Mouse (Mus musculus): ENCODE data around the gene Dtx4.

Dtx4 gene

GRCm38 (mm10) chr19:12467436-12467835, 33.8 kb downstream of the Dtx4 start:
- no peak for DNase-seq (ENCODE audit: low spot score in 2 of 2)

GRCm38 (mm10) chr19:12466204-12466603, 35.0 kb downstream of the Dtx4 start:
- DNase-seq (ENCODE audit: low spot score in 2 of 2): peak in 1 of 2 experiments; percentile 69

DNA sequence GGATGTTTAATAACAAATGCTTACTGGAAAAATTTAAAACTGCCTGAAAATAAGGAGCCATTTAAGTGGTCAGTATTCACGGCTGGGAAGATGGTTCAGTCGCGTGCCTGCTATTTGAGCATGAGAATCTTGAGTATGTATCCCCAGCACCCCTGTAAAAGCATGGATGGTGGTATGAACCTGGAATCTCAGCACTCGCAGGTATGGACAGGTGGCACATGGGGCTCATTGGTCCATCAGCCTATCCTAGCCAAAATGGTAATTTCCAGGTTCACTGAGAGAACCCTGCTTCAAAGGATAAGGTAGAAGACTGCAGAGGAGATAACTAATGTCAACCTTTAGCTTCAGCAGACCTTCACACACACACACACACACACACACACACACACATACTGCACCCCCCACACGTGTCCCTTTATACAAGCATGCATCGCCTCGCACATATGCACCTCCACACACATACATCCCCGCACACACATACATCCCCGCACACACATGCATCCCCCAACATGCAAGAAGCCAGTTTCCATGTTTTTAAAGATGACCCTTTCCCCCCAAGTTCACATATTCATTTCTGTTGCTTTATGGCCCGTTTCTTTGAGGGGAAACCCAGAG, 35.6 kb downstream of the Dtx4 start:
- no peak for DNase-seq (ENCODE audit: low spot score in 2 of 2)

DNA sequence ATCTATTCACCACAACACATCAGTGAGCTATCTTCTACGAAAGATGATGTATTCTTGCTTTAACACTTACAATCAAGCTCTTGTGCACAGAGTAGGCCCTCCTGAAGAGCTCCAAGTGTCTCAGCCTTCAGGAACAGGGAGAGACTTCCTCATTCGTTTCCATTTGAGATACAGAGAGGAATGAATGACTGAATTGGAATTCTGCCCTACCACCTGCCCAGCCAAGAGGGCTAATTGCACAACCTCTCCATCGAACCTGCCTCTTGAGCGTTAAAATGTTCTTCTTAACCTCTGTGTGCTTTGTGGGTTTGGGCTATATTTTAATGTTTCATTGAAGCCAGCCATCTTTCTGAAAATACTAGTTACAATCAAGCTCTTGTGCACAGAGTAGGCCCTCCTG, 36.6 kb downstream of the Dtx4 start:
- DNase-seq (ENCODE audit: low spot score in 2 of 2): no peak

- DNase-seq (ENCODE audit: low spot score in 2 of 2): no peak
These were observed 37.1 kb downstream of the Dtx4 start for GRCm38 (mm10) chr19:12464127-12464526.

- DNase-seq (ENCODE audit: low spot score in 2 of 2): no peak
These were observed 37.6 kb downstream of the Dtx4 start for GRCm38 (mm10) chr19:12463722-12464035.

- DNase-seq (ENCODE audit: low spot score in 2 of 2): no peak
These were observed 38.2 kb downstream of the Dtx4 start for GRCm38 (mm10) chr19:12462851-12463721.

- DNase-seq (ENCODE audit: low spot score in 2 of 2): no peak
These were observed 40.7 kb downstream of the Dtx4 start, which contains the start of gene Mpeg1 for GRCm38 (mm10) chr19:12460282-12461249. Gene Mpeg1, plus strand, starts transcription at chr19:12460779.

DNA sequence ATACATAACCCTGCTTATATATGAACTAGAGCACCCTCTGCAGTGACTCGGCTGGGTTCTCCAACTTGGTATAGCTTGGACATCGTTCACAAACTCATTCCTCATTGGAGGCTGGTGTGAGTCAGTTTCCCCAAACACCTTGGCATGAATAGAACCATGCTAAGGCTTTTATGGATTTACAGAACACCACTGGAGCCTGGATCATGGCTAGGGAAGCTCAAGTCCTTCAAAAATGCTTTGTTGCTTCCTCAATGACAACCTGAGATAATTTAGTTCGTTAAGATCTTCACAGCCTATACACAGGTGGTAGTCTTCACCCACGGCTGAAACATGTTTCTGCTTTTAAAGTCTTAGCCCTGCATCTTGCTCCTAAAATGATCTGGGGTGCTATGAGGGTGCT, 41.7 kb downstream of the Dtx4 start:
- DNase-seq (ENCODE audit: low spot score in 2 of 2): no peak

DNA sequence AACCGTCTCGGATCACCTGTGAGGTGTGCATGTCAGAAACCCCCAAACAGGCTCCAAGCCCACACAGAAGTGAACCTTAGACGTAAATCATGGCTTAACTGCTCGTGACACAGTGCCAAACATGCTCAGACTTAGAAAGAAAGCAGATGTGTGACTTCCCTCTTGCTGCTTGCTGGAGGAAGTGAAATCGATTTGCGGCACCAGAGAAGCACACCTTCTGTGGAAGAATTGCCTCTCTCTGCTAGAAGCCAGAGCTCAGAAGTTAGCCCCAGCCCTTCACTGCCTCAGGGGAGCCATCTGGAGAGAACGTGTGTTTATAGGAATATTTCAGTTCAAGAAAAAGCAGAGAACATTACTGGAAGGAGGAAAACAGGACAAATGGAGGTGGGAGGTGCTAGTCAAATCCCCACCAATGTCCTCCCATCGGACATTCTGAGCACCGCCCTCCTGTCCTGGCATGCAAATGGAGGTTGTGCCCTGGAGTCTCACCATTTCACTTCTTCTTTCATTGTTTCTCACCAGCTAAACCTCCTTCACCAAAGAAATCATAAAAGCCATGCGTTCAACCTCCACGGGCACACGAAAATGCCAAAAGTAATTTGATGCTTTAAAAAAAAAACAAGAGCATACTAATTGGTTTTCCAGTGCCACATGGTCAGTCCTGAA, 43.7 kb downstream of the Dtx4 start:
- DNase-seq (ENCODE audit: low spot score in 2 of 2): no peak

DNA sequence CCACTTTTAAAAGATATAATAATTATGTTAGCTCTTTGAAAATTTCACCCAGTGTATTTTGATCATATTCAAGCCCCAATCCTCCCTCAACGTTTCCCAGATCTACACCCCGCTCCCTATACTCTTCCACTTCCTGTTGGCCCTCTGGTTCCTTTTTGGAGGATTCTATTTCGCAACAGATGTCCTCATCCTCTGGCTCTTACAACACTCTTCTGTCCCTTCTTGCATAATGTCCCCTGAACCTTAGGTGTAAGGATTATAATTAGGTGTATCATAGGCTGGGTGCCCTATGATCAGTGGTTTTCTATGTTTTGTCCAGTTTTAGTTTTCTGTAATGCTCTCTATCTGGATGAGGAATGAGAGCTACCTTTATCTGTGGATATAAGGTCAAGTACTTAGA, 56.2 kb downstream of the Dtx4 start:
- DNase-seq (ENCODE audit: low spot score in 2 of 2): no peak

- no peak for DNase-seq (ENCODE audit: low spot score in 2 of 2)
These were observed 58.7 kb downstream of the Dtx4 start for GRCm38 (mm10) chr19:12442560-12442959.

GRCm38 (mm10) chr19:12440103-12440725, 61.0 kb downstream of the Dtx4 start:
- no peak for DNase-seq (ENCODE audit: low spot score in 2 of 2)

GRCm38 (mm10) chr19:12439581-12439980, 61.7 kb downstream of the Dtx4 start:
- no peak for DNase-seq (ENCODE audit: low spot score in 2 of 2)

DNA sequence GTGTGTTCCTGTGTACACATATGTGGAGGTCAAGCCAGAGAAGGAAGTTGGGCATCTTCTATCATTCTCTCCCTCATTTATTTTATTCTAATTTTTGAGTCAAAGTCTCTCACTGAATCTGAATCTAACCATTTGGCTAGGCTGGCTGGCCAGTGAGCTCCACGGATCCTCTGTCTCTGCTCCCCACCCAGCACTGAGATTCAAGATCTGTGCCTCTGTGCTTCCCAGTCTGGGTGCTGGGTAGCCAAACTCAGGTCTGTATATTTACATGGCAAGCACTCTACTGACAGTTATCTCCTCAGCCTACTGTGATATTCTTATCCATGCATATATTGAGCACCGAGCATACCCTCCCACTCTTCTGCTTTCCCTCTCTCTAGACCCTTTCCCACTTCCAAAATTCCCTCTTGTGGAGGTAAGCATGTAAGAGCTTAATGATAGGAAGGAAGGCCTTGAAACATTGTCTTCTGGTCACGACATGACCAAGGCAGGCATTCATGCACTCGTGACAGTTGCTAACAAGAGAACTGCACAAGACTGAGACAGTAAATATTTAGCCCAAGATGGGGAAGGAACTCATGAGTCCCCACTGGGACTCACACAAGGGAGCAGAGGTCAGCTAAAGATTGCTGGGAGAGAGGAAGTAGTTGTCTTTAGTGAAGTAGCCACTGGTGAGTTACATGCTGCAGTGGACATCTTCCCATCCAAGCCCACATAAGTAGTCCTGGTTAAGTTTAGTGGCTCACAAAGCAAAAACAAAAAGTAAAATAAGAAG, 65.3 kb downstream of the Dtx4 start:
- DNase-seq (ENCODE audit: low spot score in 2 of 2): no peak

GRCm38 (mm10) chr19:12435011-12435416, 66.2 kb downstream of the Dtx4 start:
- DNase-seq (ENCODE audit: low spot score in 2 of 2): no peak

DNA sequence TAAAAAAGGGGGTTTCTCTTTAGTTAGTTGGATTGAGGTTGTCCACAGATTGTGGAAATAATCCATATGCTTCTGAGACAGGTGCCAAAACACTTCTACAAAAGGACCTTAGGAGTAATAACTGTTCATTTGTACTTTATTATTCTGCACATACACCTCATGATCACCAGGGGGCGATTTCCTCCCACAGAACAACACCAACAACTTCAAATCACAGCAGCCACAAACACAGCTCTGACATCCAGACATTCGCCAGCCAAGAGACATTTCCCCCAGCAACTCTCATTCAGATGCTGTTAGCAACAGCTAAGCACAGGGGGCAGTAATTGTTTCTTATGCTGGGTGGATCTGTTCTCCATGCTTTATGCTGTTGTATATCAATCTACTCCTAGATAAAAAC, 68.2 kb downstream of the Dtx4 start:
- DNase-seq (ENCODE audit: low spot score in 2 of 2): peak; percentile 20 to 36

DNA sequence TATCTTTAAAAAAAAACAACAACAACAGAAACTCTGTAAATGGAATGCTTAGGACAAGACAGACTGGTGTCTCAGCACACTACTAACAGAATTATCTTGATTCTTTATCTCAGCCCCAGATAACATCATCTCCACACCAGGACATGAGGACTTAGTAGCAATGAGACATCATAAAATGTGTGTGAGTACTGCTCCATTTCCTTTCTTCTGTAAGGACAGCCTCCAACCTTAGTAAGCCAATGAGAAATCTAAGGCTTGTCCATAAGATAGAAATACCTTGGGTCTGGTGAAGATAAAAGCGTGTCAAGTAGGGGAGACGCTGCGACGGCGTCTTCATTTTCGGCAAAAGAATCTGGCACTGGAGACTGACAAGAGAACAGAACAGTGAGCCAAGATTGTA, 73.6 kb downstream of the Dtx4 start, which contains the start of gene Pfpl:
TSS of gene Pfpl (plus strand) at position 301 of the 400 bp plus-strand sequence.
- DNase-seq (ENCODE audit: low spot score in 2 of 2): no peak

- no peak for DNase-seq (ENCODE audit: low spot score in 2 of 2)
These were observed 74.2 kb downstream of the Dtx4 start for GRCm38 (mm10) chr19:12427101-12427500.

GRCm38 (mm10) chr19:12421680-12422079, 79.6 kb downstream of the Dtx4 start:
- DNase-seq (ENCODE audit: low spot score in 2 of 2): no peak
